Mouse (Mus musculus) megakaryocyte, adult 5-6 weeks (primary cell): ENCODE measurements around the gene Akr1c13. TPM values are rescaled to one million over a fixed set of nuclear protein-coding genes. Genes with fewer than 3 reads are reported as not detected.
A peak's percentile ranks its signal among the peaks of the same experiment; 100 is the strongest.
"Not testable (repeated sequence)": the region's sequence is repeated elsewhere in the genome, so short reads cannot be mapped to it uniquely, and the experiment has no call there.

ENCODE experiments used
- ATAC-seq: 2 replicates; pipeline ENCODE4 v1.8.0; 2016; ENCODE audit warnings: mild to moderate bottlenecking, inconsistent platforms; ENCODE audit not compliant: poor library complexity, severe bottlenecking
- total RNA-seq, 2 experiments: library from RNA; stranded (forward) in 1 of 2; stranded (reverse) in 1 of 2; fragments of 153-499, 151-499 nt in 1 of 2; fragments of 221-1000, 200-1000 nt in 1 of 2; gene quantifications; 2 replicates each; pipeline versions ENCODE4 v1.2.3 to v1.2.4; 2015 to 2017

The Akr1c13 gene
- total RNA-seq (2015), result 28.8 and 30.1 TPM in 2 replicates
- 31.9 and 34.9 TPM in 2 replicates for total RNA-seq (2017)

- ATAC-seq, result peak; percentile 97
Observed at GRCm38 (mm10) chr13:4190904-4191303, at the start of gene Akr1c13. Gene Akr1c13 (plus strand): TSS chr13:4191150.

- ATAC-seq, result no peak
Observed at GRCm38 (mm10) chr13:4144261-4144660, 46.7 kb upstream of the Akr1c13 start.

GRCm38 (mm10) chr13:4150518-4150917, 40.4 kb upstream of the Akr1c13 start, which contains the start of gene Akr1c18:
Gene Akr1c18 (minus strand): TSS chr13:4150654.
- ATAC-seq, result peak; percentile 26

- ATAC-seq, result peak; percentile 92
Observed at GRCm38 (mm10) chr13:4152908-4153307, 38.0 kb upstream of the Akr1c13 start.

GRCm38 (mm10) chr13:4153593-4153992, 37.4 kb upstream of the Akr1c13 start:
- ATAC-seq, result no peak

- ATAC-seq, result no peak
Observed at GRCm38 (mm10) chr13:4155286-4155685, 35.7 kb upstream of the Akr1c13 start.

- no peak for ATAC-seq
Observed at GRCm38 (mm10) chr13:4168006-4168405, 22.9 kb upstream of the Akr1c13 start.

- no peak for ATAC-seq
Observed at GRCm38 (mm10) chr13:4172978-4173377, 18.0 kb upstream of the Akr1c13 start.

GRCm38 (mm10) chr13:4181321-4181720, 9.6 kb upstream of the Akr1c13 start:
- not testable (repeated sequence) for ATAC-seq

- ATAC-seq, result no peak
Observed at GRCm38 (mm10) chr13:4183116-4183515, 7.8 kb upstream of the Akr1c13 start.

GRCm38 (mm10) chr13:4186641-4187411, 4.1 kb upstream of the Akr1c13 start:
- not testable (repeated sequence) for ATAC-seq

- no peak for ATAC-seq
Observed at GRCm38 (mm10) chr13:4188174-4188573, 2.8 kb upstream of the Akr1c13 start.

GRCm38 (mm10) chr13:4192511-4192910, 1.6 kb downstream of the Akr1c13 start:
- ATAC-seq, result no peak

GRCm38 (mm10) chr13:4206147-4206903, 15.4 kb downstream of the Akr1c13 start:
- ATAC-seq, result peak; percentile 72

- no peak for ATAC-seq
Observed at GRCm38 (mm10) chr13:4211560-4212299, 20.8 kb downstream of the Akr1c13 start.

- no peak for ATAC-seq
Observed at GRCm38 (mm10) chr13:4212309-4212708, 21.4 kb downstream of the Akr1c13 start.

- ATAC-seq, result not testable (repeated sequence)
Observed at GRCm38 (mm10) chr13:4215496-4215895, 24.5 kb downstream of the Akr1c13 start.

GRCm38 (mm10) chr13:4228441-4228840, 37.5 kb downstream of the Akr1c13 start, which contains the start of gene Akr1c19:
Gene Akr1c19 (plus strand): TSS chr13:4228700.
- ATAC-seq, result no peak

- no peak for ATAC-seq
Observed at GRCm38 (mm10) chr13:4230841-4231623, 40.1 kb downstream of the Akr1c13 start.

- no peak for ATAC-seq
Observed at GRCm38 (mm10) chr13:4233135-4233534, 42.2 kb downstream of the Akr1c13 start.
